Mouse (Mus musculus): Measurements from ENCODE around the gene Pnma1.

Gene Pnma1

GRCm38 (mm10) chr12:84100071-84100470, 48.2 kb downstream of the Pnma1 start:
- DNase-seq: no peak

- no peak for DNase-seq
Observed at GRCm38 (mm10) chr12:84099605-84100004, 48.7 kb downstream of the Pnma1 start.
